8 mouse cellular contexts compared by ENCODE assay signal in genomic region chr6:125088561-125089321, GRCm38 (mm10). TPM values are rescaled to one million over a fixed set of nuclear protein-coding genes. Genes with fewer than 3 reads are reported as not detected.
DNase-seq lines count a peak whose midpoint lies in the region; ATAC-seq lines count a peak whose summit lies in the region.

No protein-coding gene starts in this region.

- WGBS in embryonic facial prominence, embryonic 11.5 days = 1% methylated on average over 16 of the region's 20 CpGs
- WGBS in limb, embryonic 11.5 days = under 1% methylated on average over 20 of the region's 20 CpGs
- WGBS in midbrain, embryonic 10.5 days = 2% methylated on average over 19 of the region's 20 CpGs

- H3K9ac ChIP-seq in embryonic facial prominence, embryonic 11.5 days (replicated peaks; ENCODE audit: low read length) = peak overlapping the region; percentile 23
- 0 out of 2 replicates have a peak overlapping the region, but pooled peaks have one; percentile 47 for H3K9ac ChIP-seq in limb, embryonic 11.5 days (ENCODE audit: low read length)

- no peaks in the 10 kb centered on the region for H3K36me3 ChIP-seq in embryonic facial prominence, embryonic 11.5 days (replicated peaks; ENCODE audit: control insufficient read depth, insufficient read depth, low read depth, low read length)
- no peaks in the 10 kb centered on the region for H3K36me3 ChIP-seq in limb, embryonic 11.5 days (ENCODE audit: control insufficient read depth, insufficient read depth, low read length)
- no peaks in the 10 kb centered on the region for H3K36me3 ChIP-seq in midbrain, embryonic 10.5 days

- 0 out of 2 replicates have a peak overlapping the region, but pooled peaks have one; percentile 3 for H3K4me2 ChIP-seq in embryonic facial prominence, embryonic 11.5 days (ENCODE audit: low read depth, low read length)
- H3K4me2 ChIP-seq in limb, embryonic 11.5 days (ENCODE audit: low read depth, severe bottlenecking) = peak overlapping the region; percentile 44; the same call in 1 of the 2 replicates

- peak; percentile 85 for ATAC-seq in embryonic facial prominence, embryonic 11.5 days (replicated peaks; ENCODE audit: insufficient number of reproducible peaks, low FRiP score, low TSS enrichment, low read depth)
- peak; percentile 83 for ATAC-seq in limb, embryonic 11.5 days (ENCODE audit: insufficient number of reproducible peaks, low FRiP score, low TSS enrichment, low read depth)

- peak; percentile 80 for DNase-seq in layer of hippocampus, adult 11-12 months (ENCODE audit: low spot score)
- DNase-seq in layer of hippocampus, adult 9-10 months (ENCODE audit: low spot score) = no peak
- DNase-seq in embryonic facial prominence, embryonic 11.5 days (ENCODE audit: low spot score) = peak; percentile 92
- DNase-seq in heart, adult 11 months = peak; percentile 99
- peak; percentile 93 for DNase-seq in kidney, adult 11 months
- peak; percentile 87 for DNase-seq in limb, embryonic 11.5 days (ENCODE audit: low spot score)
- DNase-seq in midbrain, embryonic 10.5 days (ENCODE audit: low spot score) = peak; percentile 92
- DNase-seq in spleen, postnatal 4 days (ENCODE audit: low spot score in 2 of 2) = peak; percentile 52 to 78

- H3K27me3 ChIP-seq in embryonic facial prominence, embryonic 11.5 days (ENCODE audit: control insufficient read depth, insufficient read depth, low read length) = no peaks in the 10 kb centered on the region
- no peaks in the 10 kb centered on the region for H3K27me3 ChIP-seq in limb, embryonic 11.5 days (ENCODE audit: control insufficient read depth, insufficient read depth, low read length)
- no peaks in the 10 kb centered on the region for H3K27me3 ChIP-seq in midbrain, embryonic 10.5 days (ENCODE audit: low read depth, poor library complexity, severe bottlenecking)

- peak overlapping the region; percentile 78 for H3K27ac ChIP-seq in embryonic facial prominence, embryonic 11.5 days (replicated peaks; ENCODE audit: low read depth, low read length)
- peak overlapping the region; percentile 92 for H3K27ac ChIP-seq in limb, embryonic 11.5 days (replicated peaks; ENCODE audit: low read depth, low read length)
- peak overlapping the region; percentile 95 for H3K27ac ChIP-seq in midbrain, embryonic 10.5 days (replicated peaks)

- peaks cover 3% of the 10 kb centered on the region for H3K4me1 ChIP-seq in embryonic facial prominence, embryonic 11.5 days (ENCODE audit: control insufficient read depth, insufficient read depth, low read length)
- peaks cover 19% of the 10 kb centered on the region for H3K4me1 ChIP-seq in limb, embryonic 11.5 days (ENCODE audit: control insufficient read depth, insufficient read depth, low read length)
- H3K4me1 ChIP-seq in midbrain, embryonic 10.5 days = peaks cover 47% of the 10 kb centered on the region

- H3K4me3 ChIP-seq in embryonic facial prominence, embryonic 11.5 days (ENCODE audit: low read depth, low read length) = no peak overlapping the region
- no peak overlapping the region; the same call in 1 of the 2 replicates for H3K4me3 ChIP-seq in limb, embryonic 11.5 days (ENCODE audit: low read depth, low read length)
- peak overlapping the region; percentile 50 for H3K4me3 ChIP-seq in midbrain, embryonic 10.5 days

- H3K9me3 ChIP-seq in embryonic facial prominence, embryonic 11.5 days (replicated peaks; ENCODE audit: control insufficient read depth, low read length) = no peaks in the 10 kb centered on the region
- no peaks in the 10 kb centered on the region for H3K9me3 ChIP-seq in limb, embryonic 11.5 days (ENCODE audit: control insufficient read depth, low read length)
- no peaks in the 10 kb centered on the region for H3K9me3 ChIP-seq in midbrain, embryonic 10.5 days (replicated peaks)

RNA-seq across cellular contexts. Expression of gene Chd4, which starts 7.0 kb away (rescaled TPM):
- polyA plus RNA-seq in embryonic facial prominence, embryonic 11.5 days (2014; fragmentation: Nextera tagmentation; extraction: Ambion mirVana) = 93.2 and 94.5 TPM in 2 replicates
- polyA plus RNA-seq in limb, embryonic 11.5 days (2014; fragmentation: Nextera tagmentation; extraction: Ambion mirVana) = 110 and 117 TPM in 2 replicates
- polyA plus RNA-seq in midbrain, embryonic 10.5 days (2016; fragmentation: Nextera tagmentation; extraction: Ambion mirVana) = 90.7 and 103 TPM in 2 replicates

RNA-seq across cellular contexts. Expression of gene Lpar5, which starts 21.0 kb away (rescaled TPM):
- 0.25 and 0.49 TPM in 2 replicates for polyA plus RNA-seq in embryonic facial prominence, embryonic 11.5 days (2014; fragmentation: Nextera tagmentation; extraction: Ambion mirVana)
- 0.32 TPM in 1 of 2 replicates, not detected in the other for polyA plus RNA-seq in limb, embryonic 11.5 days (2014; fragmentation: Nextera tagmentation; extraction: Ambion mirVana)
- polyA plus RNA-seq in midbrain, embryonic 10.5 days (2016; fragmentation: Nextera tagmentation; extraction: Ambion mirVana) = 0.16 and 0.19 TPM in 2 replicates

RNA-seq across cellular contexts. Expression of gene Acrbp, which starts 39.3 kb away (rescaled TPM):
- 10.0 and 12.5 TPM in 2 replicates for polyA plus RNA-seq in embryonic facial prominence, embryonic 11.5 days (2014; fragmentation: Nextera tagmentation; extraction: Ambion mirVana)
- 13.3 and 16.1 TPM in 2 replicates for polyA plus RNA-seq in limb, embryonic 11.5 days (2014; fragmentation: Nextera tagmentation; extraction: Ambion mirVana)
- polyA plus RNA-seq in midbrain, embryonic 10.5 days (2016; fragmentation: Nextera tagmentation; extraction: Ambion mirVana) = 10.1 and 14.2 TPM in 2 replicates

RNA-seq across cellular contexts. Expression of gene Nop2, which starts 43.0 kb away (rescaled TPM):
- polyA plus RNA-seq in embryonic facial prominence, embryonic 11.5 days (2014; fragmentation: Nextera tagmentation; extraction: Ambion mirVana) = 66.3 and 69.8 TPM in 2 replicates
- polyA plus RNA-seq in limb, embryonic 11.5 days (2014; fragmentation: Nextera tagmentation; extraction: Ambion mirVana) = 71.4 and 76.3 TPM in 2 replicates
- polyA plus RNA-seq in midbrain, embryonic 10.5 days (2016; fragmentation: Nextera tagmentation; extraction: Ambion mirVana) = 72.6 and 86.4 TPM in 2 replicates

RNA-seq across cellular contexts. Expression of gene Ing4, which starts 49.2 kb away (rescaled TPM):
- polyA plus RNA-seq in embryonic facial prominence, embryonic 11.5 days (2014; fragmentation: Nextera tagmentation; extraction: Ambion mirVana) = 141 and 145 TPM in 2 replicates
- 128 and 134 TPM in 2 replicates for polyA plus RNA-seq in limb, embryonic 11.5 days (2014; fragmentation: Nextera tagmentation; extraction: Ambion mirVana)
- polyA plus RNA-seq in midbrain, embryonic 10.5 days (2016; fragmentation: Nextera tagmentation; extraction: Ambion mirVana) = 121 and 149 TPM in 2 replicates
